Mouse (Mus musculus) thymus, adult 2 months (tissue): ENCODE results near the gene Ccdc3. TPM values are rescaled to one million over a fixed set of nuclear protein-coding genes. Genes with fewer than 3 reads are reported as not detected.
"Not testable (repeated sequence)": the region's sequence is repeated elsewhere in the genome, so short reads cannot be mapped to it uniquely, and the experiment has no call there.

Source experiments
- DNase-seq: peaks from one replicate; pipeline ENCODE4 v3.0.0; 2021
- H3K27ac ChIP-seq: fragments of 200-500 bp; 2 replicates; pipeline ENCODE4 v1.5.1; 2012; ENCODE audit warnings: low read length, control low read depth; ENCODE audit not compliant: control insufficient read depth, insufficient read depth
- H3K27me3 ChIP-seq: fragments of 200-500 bp; 2 replicates; pipeline ENCODE4 v1.6.1; 2012; ENCODE audit warnings: mild to moderate bottlenecking, low read length, moderate library complexity, mixed read lengths; ENCODE audit not compliant: control insufficient read depth, insufficient read depth
- H3K36me3 ChIP-seq: fragments of 200-500 bp; 2 replicates; pipeline ENCODE4 v1.6.1; 2012; ENCODE audit warnings: mild to moderate bottlenecking, low read length, moderate library complexity; ENCODE audit not compliant: control insufficient read depth, insufficient read depth
- H3K4me1 ChIP-seq: fragments of 200-500 bp; replicated peaks from 2 replicates; pipeline ENCODE4 v1.6.1; 2012; ENCODE audit warnings: low read length; ENCODE audit not compliant: control insufficient read depth, insufficient read depth
- H3K4me3 ChIP-seq: fragments of 200-500 bp; 2 replicates; pipeline ENCODE4 v1.5.1; 2012; ENCODE audit warnings: mild to moderate bottlenecking, low read length, control low read depth, moderate library complexity; ENCODE audit not compliant: control insufficient read depth, insufficient read depth
- CTCF ChIP-seq: fragments of 200-500 bp; IDR thresholded peaks from 2 replicates; pipeline ENCODE4 v1.5.1; 2012; ENCODE audit warnings: mild to moderate bottlenecking, control low read depth, low read length, moderate library complexity, borderline replicate concordance; ENCODE audit not compliant: control insufficient read depth, poor library complexity, insufficient read depth; ENCODE audit errors: extremely low read depth
- POLR2A ChIP-seq: fragments of 200-500 bp; IDR thresholded peaks from 2 replicates; pipeline ENCODE4 v1.6.1; 2012; ENCODE audit warnings: mild to moderate bottlenecking, low read length, control low read depth, moderate library complexity; ENCODE audit not compliant: control insufficient read depth, poor library complexity, insufficient read depth; ENCODE audit errors: extremely low read depth
- WGBS: fragments of 180-500 bp; shearing (Covaris S2); methylation state at CpG from one replicate; pipeline ENCODE4 v1.1.7; 2018; 5-methylcytosine and 5-hydroxymethylcytosine counted together
- polyA plus RNA-seq: library from polyadenylated mRNA; depleted of rRNA; stranded (reverse); fragments of >200 nt; gene quantifications from 2 replicates; pipeline ENCODE4 v1.2.3, GENCODE M21; 2012; rRNA removed

Gene Ccdc3
- polyA plus RNA-seq: 2.6 TPM in 2 replicates

DNA sequence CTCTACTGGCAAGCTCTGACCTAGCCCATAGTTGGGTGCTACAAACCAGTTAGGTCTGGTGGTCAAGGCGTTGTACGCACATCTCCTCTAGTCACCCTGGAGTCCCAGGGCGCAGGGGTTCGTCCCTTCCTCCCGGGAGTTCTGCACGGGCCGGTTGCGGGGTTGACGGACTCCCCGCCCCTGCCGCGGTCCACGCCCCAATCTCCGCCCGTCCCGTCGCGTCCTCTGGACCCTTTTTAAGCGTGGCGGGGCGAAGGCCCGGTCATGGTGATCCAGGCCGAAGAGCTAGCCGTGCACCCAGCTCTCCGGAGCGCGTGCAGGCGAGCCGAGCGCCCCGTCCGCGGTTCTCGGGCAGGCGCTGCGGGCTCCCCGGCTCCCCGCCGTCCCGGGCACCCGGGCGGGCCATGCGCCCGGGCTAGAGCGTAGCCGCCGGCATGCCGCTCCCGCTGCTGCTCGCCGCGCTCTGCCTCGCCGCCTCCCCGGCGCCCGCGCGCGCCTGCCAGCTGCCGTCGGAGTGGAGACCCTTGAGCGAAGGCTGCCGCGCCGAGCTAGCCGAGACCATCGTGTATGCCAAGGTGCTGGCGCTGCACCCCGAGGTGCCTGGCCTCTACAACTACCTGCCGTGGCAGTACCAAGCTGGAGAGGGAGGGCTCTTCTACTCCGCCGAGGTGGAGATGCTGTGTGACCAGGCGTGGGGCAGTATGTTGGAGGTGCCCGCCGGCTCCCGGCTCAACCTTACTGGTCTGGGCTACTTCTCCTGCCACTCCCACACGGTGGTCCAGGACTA is at the start of gene Ccdc3:
TSS of gene Ccdc3 (plus strand) at position 277 of the 787 bp plus-strand sequence.
- DNase-seq: no peak
- no peak within 1 kb of the TSS for H3K27ac ChIP-seq
- 4% methylated on average over 78 of the region's 78 CpGs for WGBS
- peaks cover 6% of the 10 kb centered on the region; the same call in 1 of the 2 replicates for H3K27me3 ChIP-seq
- H3K4me3 ChIP-seq: no peak within 1 kb of the TSS
- TF ChIP-seq POLR2A: no peak
- no peak for TF ChIP-seq CTCF
- H3K36me3 ChIP-seq: no peaks in the 10 kb centered on the region
- no peaks in the 10 kb centered on the region for H3K4me1 ChIP-seq

DNA sequence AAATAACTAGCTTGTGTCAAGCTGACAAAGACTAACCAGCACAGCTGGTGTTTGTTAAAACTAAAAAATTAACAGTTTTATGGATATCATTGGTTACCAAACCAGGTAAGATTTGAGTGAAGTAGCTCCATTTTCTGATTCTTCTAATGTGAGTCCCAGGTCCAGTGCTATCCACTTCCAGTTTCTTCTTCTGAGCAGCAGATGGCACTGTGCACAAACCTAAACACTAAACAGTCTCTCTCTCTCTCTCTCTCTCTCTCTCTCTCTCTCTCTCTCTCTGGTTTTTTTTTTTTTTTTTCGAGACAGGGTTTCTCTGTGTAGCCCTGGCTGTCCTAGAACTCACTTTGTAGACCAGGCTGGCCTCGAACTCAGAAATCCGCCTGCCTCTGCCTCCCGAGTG is 47.2 kb upstream of the Ccdc3 start:
- not testable (repeated sequence) for H3K36me3 ChIP-seq, H3K4me1 ChIP-seq, H3K4me3 ChIP-seq, DNase-seq, H3K27ac ChIP-seq, H3K27me3 ChIP-seq
- 75% methylated on average over 4 of the region's 4 CpGs for WGBS

DNA sequence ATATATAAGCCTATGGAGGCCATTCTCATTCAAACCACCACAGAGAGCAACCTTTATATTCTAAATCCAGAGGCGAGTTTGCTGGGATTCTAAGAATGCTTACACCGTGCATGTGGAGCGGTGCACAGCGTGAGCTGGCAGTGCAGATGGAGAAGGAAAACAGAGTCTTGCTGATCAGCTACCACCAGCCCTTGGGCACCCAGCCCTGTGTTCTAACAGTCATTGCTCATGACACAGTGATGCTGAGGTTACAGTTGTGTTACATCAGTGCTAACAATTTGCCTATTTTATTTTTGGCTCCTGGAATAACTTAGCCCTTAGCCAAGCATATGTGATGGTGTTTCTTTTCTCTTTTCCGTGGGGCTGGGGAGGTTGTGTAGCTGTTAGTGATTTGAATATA is 42.7 kb upstream of the Ccdc3 start:
- no peak overlapping the region for H3K27ac ChIP-seq
- H3K4me3 ChIP-seq: no peak overlapping the region
- H3K27me3 ChIP-seq: no peaks in the 10 kb centered on the region
- no peaks in the 10 kb centered on the region for H3K36me3 ChIP-seq
- whole genome bisulfite sequencing: 94% methylated on average over 5 of the region's 5 CpGs
- no peak for TF ChIP-seq POLR2A
- no peak for TF ChIP-seq CTCF
- DNase-seq: no peak
- peaks cover 7% of the 10 kb centered on the region for H3K4me1 ChIP-seq

DNA sequence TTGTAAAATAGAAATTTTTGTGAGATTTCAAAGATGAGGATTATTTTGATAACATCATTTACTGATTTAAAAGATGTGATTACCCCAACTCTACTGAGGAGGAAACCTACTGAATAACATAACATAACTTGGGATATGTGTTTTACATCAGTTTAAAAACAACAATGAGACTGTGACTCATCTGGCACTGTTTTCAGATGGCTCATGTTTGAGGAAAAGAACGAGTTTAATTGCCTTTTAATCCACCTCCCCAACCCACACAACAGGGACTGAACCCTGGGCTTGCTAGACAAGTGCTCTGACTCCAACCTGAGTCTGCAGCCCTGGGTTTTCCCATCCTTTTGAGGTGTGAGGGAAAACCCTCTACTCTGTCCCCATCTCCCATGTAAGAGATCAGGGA is 42.3 kb upstream of the Ccdc3 start:
- DNase-seq: no peak
- H3K4me3 ChIP-seq: no peak overlapping the region

DNA sequence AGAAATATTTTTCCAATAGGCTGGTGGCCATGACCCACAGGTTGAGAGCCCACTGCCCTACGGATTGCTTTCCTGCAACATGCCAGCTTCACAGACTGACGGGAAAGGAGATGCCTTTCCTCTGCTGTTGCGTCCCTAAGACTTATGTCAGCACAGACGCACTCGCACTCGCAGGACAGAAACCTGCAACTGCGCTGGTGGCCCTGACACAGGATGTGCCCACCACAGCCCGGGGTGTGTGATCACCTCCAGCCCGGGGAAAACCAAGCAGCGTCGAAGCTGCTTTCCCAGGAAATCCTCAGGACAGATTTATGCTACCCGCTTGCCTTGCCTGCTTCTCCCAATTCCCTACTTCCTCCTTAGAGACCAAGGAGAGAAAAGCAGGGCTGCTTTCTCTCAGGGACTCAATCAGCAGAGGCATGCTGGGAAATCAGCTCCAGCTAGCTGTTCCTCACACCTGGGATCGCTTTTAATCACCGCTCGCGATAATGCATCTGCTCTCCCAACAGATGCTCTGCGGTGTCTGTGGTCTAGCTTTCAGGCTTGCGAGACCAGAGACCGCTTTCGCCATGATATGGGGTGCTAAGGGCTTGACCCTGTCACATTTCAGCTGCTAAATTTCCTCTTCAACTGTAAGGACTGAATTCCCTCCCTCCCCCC is 39.7 kb upstream of the Ccdc3 start:
- TF ChIP-seq CTCF (no peak), POLR2A (no peak)
- Histone ChIP-seq H3K27ac (no peak overlapping the region), H3K36me3 (no peaks in the 10 kb centered on the region), H3K27me3 (no peaks in the 10 kb centered on the region), H3K4me1 (peaks cover 7% of the 10 kb centered on the region), H3K4me3 (no peak overlapping the region)
- 7% methylated on average over 20 of the region's 20 CpGs for WGBS
- peak; percentile 2 for DNase-seq

More for the DNA sequence above, 42.3 kb upstream of the Ccdc3 start:
- Histone ChIP-seq H3K27me3 (no peaks in the 10 kb centered on the region), H3K27ac (no peak overlapping the region), H3K4me1 (peaks cover 7% of the 10 kb centered on the region), H3K36me3 (no peaks in the 10 kb centered on the region)
- no peak for TF ChIP-seq POLR2A
- no peak for TF ChIP-seq CTCF
- 50% methylated on average over 1 of the region's 1 CpGs for WGBS

DNA sequence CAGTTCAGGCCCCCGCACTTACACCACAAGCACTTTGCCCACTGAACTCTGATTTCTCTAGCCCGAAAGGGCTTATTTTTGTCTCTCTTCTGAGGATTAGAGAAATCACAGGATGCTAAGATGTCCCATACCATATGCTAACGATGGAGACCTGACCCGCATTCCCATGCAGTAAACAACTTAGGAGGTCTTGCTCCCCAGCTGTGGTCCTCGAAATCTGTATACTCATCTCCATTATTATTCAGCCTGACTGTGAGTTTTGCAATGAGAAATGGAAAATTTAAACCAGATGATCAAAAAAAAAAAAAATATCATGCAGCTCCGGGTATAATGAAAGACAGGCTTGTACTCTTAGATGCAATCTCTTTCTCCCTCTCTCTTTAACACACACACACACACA is 38.4 kb upstream of the Ccdc3 start:
- Histone ChIP-seq H3K27ac (no peak overlapping the region), H3K4me1 (peaks cover 7% of the 10 kb centered on the region), H3K4me3 (no peak overlapping the region), H3K36me3 (no peaks in the 10 kb centered on the region), H3K27me3 (no peaks in the 10 kb centered on the region)
- DNase-seq: no peak
- 87% methylated on average over 6 of the region's 6 CpGs for WGBS
- TF ChIP-seq POLR2A: no peak
- TF ChIP-seq CTCF: no peak
